Mouse (Mus musculus): ENCODE measurements around the gene Slc35b2. TPM values are rescaled to one million over a fixed set of nuclear protein-coding genes. Genes with fewer than 3 reads are reported as not detected.

The Slc35b2 gene
- total RNA-seq, 2 experiments from 2014 or later, result 34.5 to 36.8 TPM

- DNase-seq, result no peak
- intact Hi-C loops (cut with DNase I), result no loop called here
Measured at GRCm38 (mm10) chr17:45563216-45563615, 458 bp upstream of the Slc35b2 start.

GRCm38 (mm10) chr17:45564531-45565084 lies 934 bp downstream of the Slc35b2 start:
- intact Hi-C loops (cut with DNase I), result no loop called here
- DNase-seq, result no peak

- intact Hi-C loops (cut with DNase I), result no loop called here
Measured at GRCm38 (mm10) chr17:45565103-45565502, 1.4 kb downstream of the Slc35b2 start.

DNA sequence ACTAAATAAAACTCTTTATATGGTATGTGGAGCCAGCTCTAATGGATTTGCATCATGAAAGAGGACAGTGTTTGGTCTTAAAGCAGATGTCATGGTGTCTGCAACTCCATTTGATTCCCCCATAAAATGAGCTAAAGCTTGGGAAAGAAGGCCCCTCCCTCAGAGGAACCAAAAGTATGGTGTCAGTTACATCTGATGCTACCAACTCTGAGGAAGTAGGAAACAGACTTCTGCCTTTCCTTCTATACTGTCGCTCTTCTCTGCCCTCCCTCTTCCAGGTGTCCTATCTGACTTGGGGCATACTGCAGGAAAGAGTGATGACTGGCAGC lies 2.3 kb downstream of the Slc35b2 start:
- intact Hi-C loops (cut with DNase I), result no loop called here
- DNase-seq, result no peak

More at GRCm38 (mm10) chr17:45565103-45565502, 1.4 kb downstream of the Slc35b2 start:
- DNase-seq, result no peak

GRCm38 (mm10) chr17:45566360-45567161 lies 2.9 kb downstream of the Slc35b2 start:
- intact Hi-C loops (cut with DNase I), result no loop called here
- DNase-seq, result no peak

- DNase-seq, result no peak
- intact Hi-C loops (cut with DNase I), result no loop called here
Measured at GRCm38 (mm10) chr17:45567162-45567601, 3.5 kb downstream of the Slc35b2 start.

DNA sequence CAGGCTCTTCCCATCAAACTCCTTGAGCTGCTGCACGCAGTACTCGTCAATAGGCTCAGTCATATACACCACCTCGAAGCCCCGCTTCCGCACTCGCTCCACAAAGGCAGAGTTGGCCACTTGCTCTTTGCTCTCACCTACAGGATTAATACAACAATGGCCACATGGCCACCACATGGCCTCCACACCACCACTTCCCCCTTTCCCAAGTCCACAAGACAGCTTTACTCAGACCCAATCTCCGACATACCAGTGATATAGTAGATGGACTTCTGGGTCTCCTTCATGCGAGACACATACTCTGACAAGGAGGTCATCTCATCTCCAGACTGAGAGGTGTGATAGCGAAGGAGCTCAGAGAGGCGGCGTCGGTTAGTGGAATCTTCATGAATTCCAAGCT lies 5.3 kb downstream of the Slc35b2 start:
- intact Hi-C loops (cut with DNase I), result no loop called here
- DNase-seq, result no peak

DNA sequence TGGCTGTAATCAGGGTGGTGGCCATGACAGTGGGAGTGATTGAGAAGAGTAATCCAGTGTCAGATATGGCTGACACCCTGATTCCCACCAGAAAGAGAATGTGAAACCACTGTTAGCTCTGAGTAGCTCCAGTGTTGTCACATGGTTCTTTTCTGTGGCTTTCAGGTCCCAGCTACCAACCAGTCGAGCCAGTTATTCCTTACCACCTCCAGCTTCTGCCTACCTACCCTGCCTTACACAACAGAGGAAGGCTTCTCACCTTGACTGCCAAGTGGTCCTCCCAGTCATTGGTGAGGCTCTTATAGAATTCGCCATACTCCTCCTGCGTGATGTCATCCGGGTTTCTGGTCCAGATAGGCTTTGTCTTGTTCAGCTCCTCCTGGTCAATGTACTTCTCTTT lies 6.3 kb downstream of the Slc35b2 start:
- intact Hi-C loops (cut with DNase I), result no loop called here
- DNase-seq, result no peak

GRCm38 (mm10) chr17:45572103-45573086 lies 8.7 kb downstream of the Slc35b2 start:
- peak; percentile 85 to 87 for DNase-seq
- intact Hi-C loops (cut with DNase I), result no loop called here

DNA sequence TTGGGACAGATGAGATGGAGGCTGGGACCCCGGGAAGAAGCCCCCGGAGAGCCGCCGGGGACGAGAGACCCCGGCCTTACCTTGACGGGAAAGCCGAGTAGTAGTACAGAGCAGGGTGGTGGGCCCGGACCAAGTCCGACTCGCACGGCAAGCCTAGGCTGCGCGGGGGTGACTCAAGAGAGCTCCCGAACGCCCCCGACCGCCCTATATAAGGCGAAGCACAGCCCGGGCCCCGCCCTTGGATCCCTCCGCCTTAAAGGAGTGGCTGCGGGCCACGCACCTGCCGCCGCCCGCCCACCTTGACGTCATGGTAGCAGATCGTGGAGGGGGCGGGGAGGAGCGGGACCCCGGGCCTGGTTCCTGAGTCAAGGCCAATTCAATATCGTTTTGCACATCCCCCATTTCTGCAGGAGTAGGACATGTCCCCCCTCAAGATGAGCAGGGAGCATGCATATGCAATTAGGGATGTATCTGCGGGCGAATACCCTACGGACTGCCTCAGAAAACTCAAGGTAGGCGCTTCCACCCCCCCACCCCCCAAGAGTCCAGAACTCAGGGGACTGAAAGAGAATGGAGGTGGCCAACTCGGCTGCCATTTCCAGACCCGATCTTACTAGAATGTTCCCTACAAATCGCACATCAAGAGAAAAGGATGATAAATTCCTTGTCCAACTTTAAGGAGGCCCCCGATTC lies 9.6 kb downstream of the Slc35b2 start, which contains the start of gene Hsp90ab1:
TSS of gene Hsp90ab1 (minus strand) at position 185 of the 693 bp plus-strand sequence.
- intact Hi-C loops (cut with DNase I), result no loop called here
- DNase-seq, result peak; percentile 99

DNA sequence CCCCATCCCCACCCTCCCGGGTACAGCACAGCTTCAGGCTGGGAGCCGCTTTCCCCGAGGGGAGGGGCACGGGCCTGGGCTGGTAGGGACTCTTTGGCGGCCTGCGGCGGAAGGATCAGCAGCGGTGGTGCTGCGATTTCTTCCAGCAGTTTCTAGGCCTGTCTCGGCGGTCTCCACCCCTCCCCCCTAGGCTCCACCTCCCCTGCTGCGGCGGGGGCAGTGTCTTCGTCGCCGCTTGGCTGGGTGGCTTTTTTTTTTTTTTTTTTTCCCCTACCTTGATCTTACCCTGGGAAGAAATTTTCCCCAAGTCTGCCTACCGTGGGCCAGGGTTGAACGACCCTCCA lies 10.1 kb downstream of the Slc35b2 start:
- intact Hi-C loops (cut with DNase I), result no loop called here
- DNase-seq, result peak; percentile 98

GRCm38 (mm10) chr17:45574129-45574761 lies 10.6 kb downstream of the Slc35b2 start:
- intact Hi-C loops (cut with DNase I), result no loop called here
- DNase-seq, result peak; percentile 73 to 76

GRCm38 (mm10) chr17:45575123-45575897 lies 11.6 kb downstream of the Slc35b2 start:
- intact Hi-C loops (cut with DNase I), result no loop called here
- no peak for DNase-seq

GRCm38 (mm10) chr17:45578242-45578641 lies 14.6 kb downstream of the Slc35b2 start:
- intact Hi-C loops (cut with DNase I), result no loop called here
- no peak for DNase-seq

DNA sequence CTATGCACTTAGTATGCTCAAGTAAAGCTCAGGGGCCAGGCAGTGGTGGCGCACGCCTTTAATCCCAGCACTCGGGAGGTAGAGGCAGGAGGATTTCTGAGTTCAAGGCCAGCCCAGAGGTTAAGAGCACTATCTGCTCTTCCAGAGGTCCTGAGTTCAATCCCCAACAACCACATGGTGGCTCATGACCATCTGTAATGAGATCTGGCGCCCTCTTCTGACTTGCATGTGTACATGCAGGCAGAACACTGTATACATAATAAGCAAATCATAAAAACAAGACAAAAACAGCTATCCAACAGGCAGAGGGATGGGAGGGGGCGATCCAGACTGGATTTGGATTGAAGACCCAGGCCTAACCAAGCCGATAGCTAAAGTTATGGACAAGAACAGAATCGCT lies 15.2 kb downstream of the Slc35b2 start:
- no peak for DNase-seq
- intact Hi-C loops (cut with DNase I), result no loop called here

GRCm38 (mm10) chr17:45579554-45579953 lies 15.9 kb downstream of the Slc35b2 start:
- intact Hi-C loops (cut with DNase I), result no loop called here
- DNase-seq, result no peak

- DNase-seq, result peak; percentile 63 to 71
- intact Hi-C loops (cut with DNase I), result loop anchor here (1.0 to 2.0 kb wide), 3 partner anchors 16 to 62 kb away; no protein-coding TSS in a partner anchor
Measured at GRCm38 (mm10) chr17:45580958-45581477, 17.3 kb downstream of the Slc35b2 start.

- intact Hi-C loops (cut with DNase I), result loop anchor here (1.0 to 2.0 kb wide), 3 partner anchors 15 to 61 kb away; no protein-coding TSS in a partner anchor
Measured at GRCm38 (mm10) chr17:45581567-45581983, 17.9 kb downstream of the Slc35b2 start.

DNA sequence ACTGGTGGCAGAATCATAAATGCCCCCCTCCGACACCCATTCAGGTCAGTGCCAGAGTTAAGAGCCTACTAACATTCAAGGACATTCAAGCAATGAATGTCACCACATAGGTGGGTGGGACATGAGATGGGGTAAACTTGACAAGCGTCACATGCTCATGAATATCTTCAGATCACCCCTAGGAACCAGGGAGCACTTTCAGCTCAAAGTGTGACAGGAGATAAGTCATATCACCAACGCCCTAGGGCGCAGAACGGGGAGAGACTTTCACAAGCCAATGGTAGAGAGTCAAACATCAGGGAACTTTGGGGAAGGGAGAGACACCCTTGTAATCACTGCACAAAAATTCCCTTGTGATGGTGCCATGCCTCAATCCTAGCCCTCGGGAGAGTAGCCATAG lies 18.5 kb downstream of the Slc35b2 start:
- no peak for DNase-seq
- intact Hi-C loops (cut with DNase I), result no loop called here

More at GRCm38 (mm10) chr17:45581567-45581983, 17.9 kb downstream of the Slc35b2 start:
- DNase-seq, result peak; percentile 87 to 91
